Mouse (Mus musculus) kidney, adult 2 months (tissue): ENCODE results near the gene Tmco4.

Source experiments
- CTCF ChIP-seq: fragments of 200-500 bp; conservative IDR thresholded peaks from 2 replicates; pipeline ENCODE4 v1.5.1; 2011; ENCODE audit warnings: low read depth, mild to moderate bottlenecking, control low read depth, low read length, moderate library complexity, mixed read lengths; ENCODE audit not compliant: insufficient read depth, insufficient read length
- POLR2A ChIP-seq: fragments of 200-500 bp; IDR thresholded peaks from one replicate; pipeline ENCODE4 v1.6.1; 2011; ENCODE audit warnings: low read depth, low read length, control low read depth

- no peak for TF ChIP-seq CTCF
- no peak for TF ChIP-seq POLR2A
These were observed 13.6 kb downstream of the Tmco4 start for GRCm38 (mm10) chr4:138986280-138986679.
